Mouse (Mus musculus) 3T3-L1 (cell line): ENCODE data around the gene Pak2.
A peak's percentile ranks its signal among the peaks of the same experiment; 100 is the strongest.

Experiments
- DNase-seq: peaks from one replicate; pipeline ENCODE4 v3.0.0-alpha.2; 2015; ENCODE audit warnings: low read depth, low spot score

The Pak2 gene

GRCm38 (mm10) chr16:32002509-32003477 lies 76.3 kb downstream of the Pak2 start, which contains the start of gene Senp5:
Gene Senp5, minus strand, starts transcription at chr16:32003287.
- DNase-seq: peak; percentile 97

GRCm38 (mm10) chr16:31996371-31996770 lies 82.8 kb downstream of the Pak2 start:
- no peak for DNase-seq

GRCm38 (mm10) chr16:31993946-31994345 lies 85.2 kb downstream of the Pak2 start:
- peak; percentile 75 for DNase-seq

GRCm38 (mm10) chr16:31993195-31993594 lies 85.9 kb downstream of the Pak2 start:
- DNase-seq: no peak

GRCm38 (mm10) chr16:31992039-31992438 lies 87.1 kb downstream of the Pak2 start:
- DNase-seq: no peak

- DNase-seq: no peak
Measured at GRCm38 (mm10) chr16:31980946-31981345, 98.2 kb downstream of the Pak2 start.

- peak; percentile 78 for DNase-seq
Measured at GRCm38 (mm10) chr16:31979501-31979900, 99.6 kb downstream of the Pak2 start.

- DNase-seq: no peak
Measured at GRCm38 (mm10) chr16:31975258-31975657, 103.9 kb downstream of the Pak2 start.
